Mouse (Mus musculus) ovary, postnatal 36 days (tissue): Measurements from ENCODE around the gene Hdac1.

Experiments used
- DNase-seq: peaks from one replicate; pipeline ENCODE4 v3.0.0; 2022; ENCODE audit warnings: low spot score, mixed read lengths

Gene Hdac1

GRCm38 (mm10) chr4:129542592-129543141, at the start of gene Hdac1:
Gene Hdac1, minus strand, starts transcription at chr4:129542713.
- peak; percentile 99 for DNase-seq

GRCm38 (mm10) chr4:129588865-129589264, 46.4 kb upstream of the Hdac1 start:
- DNase-seq: no peak

GRCm38 (mm10) chr4:129586943-129587342, 44.4 kb upstream of the Hdac1 start:
- no peak for DNase-seq

DNA sequence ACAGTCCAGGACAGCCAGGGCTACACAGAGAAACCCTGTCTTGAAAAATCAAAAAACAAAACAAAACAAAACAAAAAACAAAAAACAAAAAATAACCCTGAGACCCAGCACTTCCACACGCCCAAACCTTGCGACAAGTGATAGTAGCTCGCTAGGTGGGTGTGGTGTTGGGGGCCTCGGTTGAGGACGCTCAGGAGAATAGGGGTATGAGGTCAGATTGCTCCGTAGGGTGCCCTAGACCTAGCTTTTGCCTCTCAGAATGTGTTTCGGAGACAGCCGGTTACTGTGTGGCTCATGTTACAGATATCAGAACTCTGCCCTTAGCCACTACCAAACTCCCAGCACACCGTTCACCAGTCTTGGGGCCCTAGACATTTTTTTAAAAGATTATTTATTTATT, 43.3 kb upstream of the Hdac1 start:
- no peak for DNase-seq

DNA sequence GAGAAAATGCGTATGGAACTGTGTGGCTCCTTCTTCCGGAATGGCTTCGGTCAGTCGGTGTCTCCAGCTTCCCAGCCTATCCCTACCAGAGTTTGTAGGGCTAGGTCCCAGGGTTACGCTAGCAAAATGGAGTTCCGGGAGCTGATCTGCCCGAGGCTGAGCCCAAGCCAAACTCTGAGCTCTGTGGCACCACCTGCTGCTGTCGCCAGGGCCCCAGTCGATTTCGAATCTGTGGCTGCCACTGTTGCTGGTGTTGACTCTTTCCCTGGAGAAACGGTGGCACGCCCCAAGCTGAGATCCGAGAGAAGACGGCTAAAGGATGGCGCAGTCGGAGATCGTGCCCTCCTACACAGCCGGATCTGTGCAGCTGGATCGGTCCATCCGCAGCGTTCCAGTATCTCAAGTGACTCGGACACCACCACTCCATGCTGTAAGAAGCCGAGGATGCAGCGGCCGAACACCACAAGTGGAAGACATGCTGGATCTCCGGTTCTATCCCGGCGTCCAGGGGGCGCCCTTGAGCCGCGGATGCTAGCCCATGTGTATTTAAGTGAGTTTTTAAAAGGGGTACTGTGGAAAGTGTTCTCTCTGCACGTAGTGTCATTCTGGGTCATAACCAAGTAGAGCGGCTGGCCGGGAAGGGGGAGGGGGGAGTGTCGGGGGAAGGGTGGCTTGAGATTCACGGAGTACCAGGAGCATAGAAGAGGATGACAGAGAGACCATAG, 42.5 kb upstream of the Hdac1 start:
- peak; percentile 84 for DNase-seq

DNA sequence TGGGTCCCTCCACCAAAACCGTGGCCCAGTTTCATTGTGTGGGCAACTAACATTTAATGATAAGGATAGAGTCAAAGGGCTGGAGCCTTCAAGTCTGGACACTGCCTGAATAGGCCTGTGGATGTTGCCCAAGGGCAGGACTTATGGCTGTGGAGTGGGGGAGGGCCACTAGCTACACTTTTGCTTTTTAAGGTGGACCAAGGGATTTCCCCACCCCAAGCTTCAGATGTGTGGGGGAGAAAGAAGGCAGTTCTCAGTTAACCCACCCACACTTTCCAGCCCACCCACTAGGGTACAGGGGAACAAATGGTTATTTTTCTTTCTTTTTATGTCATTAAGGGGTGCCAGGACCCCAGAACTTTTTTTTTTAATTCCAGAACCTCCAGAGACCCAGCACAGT, 41.9 kb upstream of the Hdac1 start:
- no peak for DNase-seq

DNA sequence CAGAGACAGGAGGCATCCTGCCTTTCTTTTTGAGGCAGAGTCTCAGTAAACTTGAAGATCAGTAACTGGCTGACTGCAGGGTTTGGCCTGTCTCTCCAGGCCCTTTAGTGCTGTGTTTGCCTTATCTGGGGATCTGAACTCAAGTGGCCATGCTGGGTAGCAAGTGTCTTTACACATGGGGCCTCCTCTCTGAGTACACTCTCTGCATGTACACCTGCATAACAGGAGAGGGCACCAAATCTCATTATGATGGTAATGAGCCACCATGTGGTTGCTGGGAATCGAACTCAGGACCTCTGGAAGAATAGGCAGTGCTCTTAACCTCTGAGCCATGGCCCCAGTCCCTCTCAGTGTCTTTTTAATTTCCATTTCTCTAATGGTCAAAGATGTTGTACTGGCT, 39.7 kb upstream of the Hdac1 start:
- no peak for DNase-seq

GRCm38 (mm10) chr4:129580347-129580746, 37.8 kb upstream of the Hdac1 start:
- DNase-seq: no peak

GRCm38 (mm10) chr4:129578466-129578865, 36.0 kb upstream of the Hdac1 start, which contains the start of gene Fam167b:
Gene Fam167b, minus strand, starts transcription at chr4:129578549.
- DNase-seq: no peak

DNA sequence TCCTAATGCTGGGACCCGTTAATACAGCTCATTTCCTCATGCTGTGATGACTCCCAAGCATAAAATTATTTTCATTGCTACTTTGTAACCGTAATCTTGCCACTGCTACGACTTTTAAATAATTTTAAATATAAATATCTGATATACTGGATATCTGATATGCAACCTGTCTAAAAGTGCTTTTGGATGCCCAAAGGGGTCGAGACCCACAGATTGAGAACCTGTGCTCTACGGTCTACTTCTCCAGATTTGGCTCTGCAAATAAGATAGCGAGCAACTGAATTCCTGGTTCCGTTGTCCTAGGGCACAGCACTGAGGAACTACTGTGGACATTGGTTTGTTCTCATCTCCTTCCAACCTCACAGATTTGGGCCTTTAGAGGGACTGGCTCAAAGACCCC, 35.2 kb upstream of the Hdac1 start:
- DNase-seq: no peak

GRCm38 (mm10) chr4:129576863-129577491, 34.5 kb upstream of the Hdac1 start:
- DNase-seq: peak; percentile 72

DNA sequence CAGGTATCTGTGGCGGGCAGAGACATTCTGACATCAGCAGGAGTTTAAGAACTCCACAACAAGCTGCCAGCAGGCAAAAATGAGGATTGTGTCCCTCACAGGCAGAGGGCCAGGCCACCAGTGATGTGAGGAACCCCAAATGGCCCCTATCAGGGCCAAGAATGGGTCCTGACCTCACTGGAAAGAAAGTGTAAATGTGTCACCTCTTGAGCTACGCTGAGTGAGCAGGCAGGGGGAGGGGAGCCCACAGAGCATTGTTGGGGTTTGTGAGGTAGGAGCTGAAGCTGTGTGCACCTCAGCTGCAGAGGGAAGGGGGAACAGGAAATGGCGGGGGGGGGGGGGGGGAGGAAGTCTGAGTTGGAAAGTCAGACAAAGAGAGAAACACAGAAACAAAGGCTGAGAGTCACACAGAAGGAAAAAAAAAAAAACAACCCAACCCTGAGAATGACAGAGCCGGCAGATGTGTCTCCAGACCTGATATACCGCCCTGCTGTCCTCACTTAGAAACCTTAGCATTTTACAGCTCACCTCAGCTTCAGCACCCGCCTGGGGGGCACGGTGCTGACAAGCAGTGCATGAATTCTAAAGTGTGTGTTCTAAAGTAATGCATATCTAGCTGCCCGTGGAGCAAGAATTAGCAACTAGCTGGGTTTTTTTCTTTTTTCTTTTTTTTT, 32.8 kb upstream of the Hdac1 start:
- DNase-seq: no peak

GRCm38 (mm10) chr4:129573430-129573829, 30.9 kb upstream of the Hdac1 start, which contains the start of gene Lck:
Gene Lck, minus strand, starts transcription at chr4:129573641.
- DNase-seq: no peak

DNA sequence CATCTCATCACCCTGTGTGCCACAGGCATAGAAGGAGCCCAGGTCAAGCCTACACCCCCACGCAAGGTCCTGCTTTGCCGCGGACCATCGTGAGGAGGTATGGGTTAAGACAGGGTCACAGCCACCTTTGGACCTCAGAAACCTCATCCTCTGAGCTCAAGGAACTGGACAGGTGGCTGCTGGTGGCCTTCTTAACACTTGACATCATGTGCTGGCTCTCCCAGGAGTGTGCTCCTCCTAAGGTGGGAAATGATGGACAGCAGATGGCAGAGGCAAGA, 30.5 kb upstream of the Hdac1 start:
- DNase-seq: no peak

- no peak for DNase-seq
Measured at GRCm38 (mm10) chr4:129572236-129573092, 30.0 kb upstream of the Hdac1 start.

GRCm38 (mm10) chr4:129571551-129572084, 29.1 kb upstream of the Hdac1 start:
- no peak for DNase-seq

DNA sequence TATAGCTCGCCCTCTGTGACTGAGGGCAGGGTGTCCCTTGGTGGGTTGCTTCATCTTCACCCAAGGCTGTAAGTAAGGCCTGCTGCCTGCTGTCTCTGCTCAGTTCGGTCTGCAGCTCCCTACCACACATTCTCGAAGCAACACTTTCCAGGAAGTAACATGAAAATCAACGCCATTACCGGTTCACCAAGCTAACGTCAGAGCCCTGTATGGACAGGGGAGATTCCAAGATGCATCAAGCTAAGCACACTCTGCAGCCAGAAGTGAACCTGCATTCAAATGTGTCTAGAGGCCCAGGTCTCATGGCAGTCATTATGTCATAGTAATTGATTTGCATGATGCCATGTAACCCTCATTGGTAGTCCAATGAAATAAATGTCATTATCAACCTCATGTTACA, 27.5 kb upstream of the Hdac1 start:
- DNase-seq: no peak

- DNase-seq: no peak
Measured at GRCm38 (mm10) chr4:129568366-129568765, 25.9 kb upstream of the Hdac1 start.

GRCm38 (mm10) chr4:129565139-129565538, 22.6 kb upstream of the Hdac1 start:
- no peak for DNase-seq

DNA sequence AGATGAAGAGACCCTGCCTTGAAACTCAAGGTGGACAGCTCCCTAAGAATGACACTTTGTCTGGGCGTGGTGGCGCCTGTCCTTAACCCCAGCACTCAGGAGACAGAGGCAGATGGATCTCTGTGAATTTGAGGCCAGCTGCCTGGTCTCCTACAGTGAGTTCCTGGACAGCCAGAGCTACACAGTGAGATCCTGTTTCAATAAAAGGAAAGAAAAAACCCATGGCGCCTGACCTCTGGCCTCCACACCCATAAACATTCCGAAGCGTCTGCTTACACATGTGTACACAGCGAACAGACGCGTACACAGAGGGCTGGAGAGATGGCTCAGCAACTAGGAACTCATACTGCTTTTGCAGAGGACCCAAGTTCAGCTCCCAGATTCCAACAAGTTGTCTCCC, 21.2 kb upstream of the Hdac1 start:
- DNase-seq: no peak

- no peak for DNase-seq
Measured at GRCm38 (mm10) chr4:129561184-129561583, 18.7 kb upstream of the Hdac1 start.
